ENCODE assay signal across 28 mouse cellular contexts in the genomic region with DNA sequence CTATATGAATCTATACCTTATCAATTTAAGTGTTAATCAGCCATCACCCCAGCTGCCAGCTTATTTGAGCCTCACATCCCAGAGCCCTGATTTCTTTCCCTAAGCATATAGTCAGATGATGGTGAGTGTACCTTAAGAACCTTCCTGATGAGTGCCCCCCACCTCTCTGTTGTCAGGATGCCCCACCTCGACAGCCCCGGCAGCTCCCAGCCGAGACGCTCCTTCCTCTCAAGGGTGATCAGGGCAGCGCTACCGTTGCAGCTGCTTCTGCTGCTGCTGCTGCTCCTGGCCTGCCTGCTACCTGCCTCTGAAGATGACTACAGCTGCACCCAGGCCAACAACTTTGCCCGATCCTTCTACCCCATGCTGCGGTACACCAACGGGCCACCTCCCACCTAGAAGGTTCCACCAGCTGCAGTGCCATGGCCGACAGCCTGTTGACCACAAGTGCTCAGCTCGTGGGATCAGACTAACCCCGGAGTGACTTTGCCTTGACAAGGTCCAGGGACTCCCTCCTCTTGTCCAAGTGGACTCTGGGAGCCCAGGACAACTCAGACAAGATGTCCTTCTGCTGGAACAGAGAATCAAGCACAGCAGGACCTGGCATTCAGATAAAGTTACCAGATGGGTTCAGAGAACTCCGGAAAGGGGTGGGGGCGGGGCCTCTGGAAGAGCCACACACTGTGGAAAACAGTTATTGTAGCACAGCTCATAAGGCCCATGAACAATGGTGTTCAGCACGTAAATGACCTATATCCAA.
A peak's percentile ranks its signal among the peaks of the same experiment; 100 is the strongest.
DNase-seq lines count a peak whose midpoint lies in the region; ATAC-seq and TF ChIP-seq lines count a peak whose summit lies in the region.
"Had no signal": no experiment of that assay in that cellular context is flagged by ENCODE, and none has a peak within 500 bp of the region (broad histone marks: within the 10 kb centered on the region; RNA-seq: fewer than 3 reads in every experiment).

No protein-coding gene starts in this region.

- no peak for TF ChIP-seq CTCF in midbrain, postnatal 0 days (IDR thresholded peaks at IDR 0.05)
- no peak for TF ChIP-seq CTCF in cerebellum, adult 2 months (IDR thresholded peaks at IDR 0.05; ENCODE audit: borderline replicate concordance, insufficient read depth, low read depth, low read length)

- H3K4me3 ChIP-seq in midbrain, postnatal 0 days (ENCODE audit: low read depth, low read length): no peak overlapping the region
- no peak overlapping the region for H3K4me3 ChIP-seq in midbrain, embryonic 16.5 days (ENCODE audit: low read depth, low read length)
- H3K4me3 ChIP-seq in cerebellum, adult 2 months (replicated peaks; ENCODE audit: insufficient read depth, low read depth, low read length): no peak overlapping the region
- H3K4me3 ChIP-seq: forebrain, embryonic 12.5 days; heart, embryonic 10.5 days; hindbrain, embryonic 15.5 days; layer of hippocampus, adult 2 months; left cerebral cortex, adult 2 months; liver, embryonic 12.5 days; neural tube, embryonic 13.5 days had no signal

- no peaks in the 10 kb centered on the region for H3K27me3 ChIP-seq in midbrain, postnatal 0 days (ENCODE audit: insufficient read depth, low read length)
- H3K27me3 ChIP-seq in midbrain, embryonic 16.5 days (ENCODE audit: control insufficient read depth, insufficient read depth, low read depth, low read length): no peaks in the 10 kb centered on the region
- no peaks in the 10 kb centered on the region for H3K27me3 ChIP-seq in cerebellum, adult 2 months (ENCODE audit: control insufficient read depth, insufficient read depth, low read length)
- H3K27me3 ChIP-seq: forebrain, embryonic 12.5 days; hindbrain, embryonic 15.5 days; liver, embryonic 12.5 days; neural tube, embryonic 13.5 days had no signal

- no peak for TF ChIP-seq POLR2A in cerebellum, adult 2 months (IDR thresholded peaks at IDR 0.05; ENCODE audit: borderline replicate concordance, insufficient read depth, low read length)

- H3K9me3 ChIP-seq in midbrain, postnatal 0 days (ENCODE audit: low read length): no peaks in the 10 kb centered on the region
- no peaks in the 10 kb centered on the region for H3K9me3 ChIP-seq in midbrain, embryonic 16.5 days (replicated peaks; ENCODE audit: control insufficient read depth, low read length, poor library complexity, severe bottlenecking)
- H3K9me3 ChIP-seq: forebrain, embryonic 12.5 days; heart, embryonic 10.5 days; hindbrain, embryonic 15.5 days; liver, embryonic 12.5 days; neural tube, embryonic 13.5 days had no signal

- WGBS in midbrain, postnatal 0 days: 94% methylated on average over 15 of the region's 15 CpGs
- WGBS in midbrain, embryonic 16.5 days: 92% methylated on average over 15 of the region's 15 CpGs
- WGBS in cerebellum, adult 2 months: 24% methylated on average over 15 of the region's 15 CpGs

- no peak overlapping the region for H3K9ac ChIP-seq in midbrain, postnatal 0 days (replicated peaks; ENCODE audit: low read length, poor library complexity, severe bottlenecking)
- no peak overlapping the region for H3K9ac ChIP-seq in midbrain, embryonic 16.5 days (ENCODE audit: low read depth, low read length)
- H3K9ac ChIP-seq: forebrain, embryonic 12.5 days; hindbrain, embryonic 15.5 days; liver, embryonic 12.5 days; liver, postnatal 0 days; neural tube, embryonic 13.5 days had no signal

- intact Hi-C loops in gastrocnemius, postnatal 14 days (cut with DNase I; ENCODE audit: low total_unique reads): no loop called here

- no peaks in the 10 kb centered on the region for H3K4me1 ChIP-seq in midbrain, postnatal 0 days (ENCODE audit: insufficient read depth, low read length)
- H3K4me1 ChIP-seq in midbrain, embryonic 16.5 days (ENCODE audit: control insufficient read depth, insufficient read depth, low read length): no peaks in the 10 kb centered on the region
- peaks cover 18% of the 10 kb centered on the region for H3K4me1 ChIP-seq in cerebellum, adult 2 months (ENCODE audit: control insufficient read depth, insufficient read depth, low read length)
- H3K4me1 ChIP-seq: forebrain, embryonic 12.5 days; heart, embryonic 10.5 days; hindbrain, embryonic 15.5 days; liver, embryonic 12.5 days; neural tube, embryonic 13.5 days had no signal

- H3K36me3 ChIP-seq in midbrain, postnatal 0 days (ENCODE audit: insufficient read depth, low read length): peaks cover 41% of the 10 kb centered on the region
- H3K36me3 ChIP-seq in midbrain, embryonic 16.5 days (ENCODE audit: control insufficient read depth, insufficient read depth, low read length): peaks cover 51% of the 10 kb centered on the region
- H3K36me3 ChIP-seq: liver, embryonic 12.5 days had no signal

- ATAC-seq in midbrain, postnatal 0 days (ENCODE audit: low FRiP score): no peak
- no peak for ATAC-seq in midbrain, embryonic 16.5 days
- ATAC-seq: CD4-positive, CD25-positive, alpha-beta regulatory T cell, adult 4 months; liver, embryonic 12.5 days; liver, postnatal 0 days had no signal

- no peak overlapping the region for H3K27ac ChIP-seq in midbrain, postnatal 0 days (ENCODE audit: low read depth, low read length)
- no peak overlapping the region for H3K27ac ChIP-seq in midbrain, embryonic 16.5 days (ENCODE audit: low read length)
- peak overlapping the region; percentile 36 for H3K27ac ChIP-seq in cerebellum, adult 2 months (ENCODE audit: insufficient read depth, low read length)
- H3K27ac ChIP-seq: forebrain, embryonic 12.5 days; heart, embryonic 10.5 days; hindbrain, embryonic 15.5 days; layer of hippocampus, adult 2 months; left cerebral cortex, adult 2 months; liver, embryonic 12.5 days; neural tube, embryonic 13.5 days had no signal

- peak; percentile 57 for DNase-seq in midbrain, postnatal 0 days (ENCODE audit: low spot score)
- DNase-seq in cerebellum, adult 2 months: peak; percentile 81 to 89
- DNase-seq in cerebellum, postnatal 14 days: peak; percentile 92
- no peak for DNase-seq in adipocyte (ENCODE audit: low spot score)
- DNase-seq in embryo, embryonic 10 days (ENCODE audit: low spot score): no peak
- DNase-seq in gastrocnemius, postnatal 14 days: no peak
- DNase-seq: adrenal gland, adult 2 months; adrenal gland, postnatal 36 days; embryo, embryonic 11 days; gastrocnemius, postnatal 25 days; heart, adult 11 months; heart, postnatal 4 days; kidney, adult 2 months; kidney, postnatal 36 days; liver, postnatal 0 days; lung, postnatal 36 days; right cerebral cortex, postnatal 14 days; thymus, postnatal 4 days had no signal

- H3K4me2 ChIP-seq in midbrain, postnatal 0 days (ENCODE audit: low read depth, low read length, poor library complexity, severe bottlenecking): no peak overlapping the region
- no peak overlapping the region for H3K4me2 ChIP-seq in midbrain, embryonic 16.5 days (ENCODE audit: low read length)
- H3K4me2 ChIP-seq: forebrain, embryonic 12.5 days; hindbrain, embryonic 15.5 days; liver, embryonic 12.5 days; midbrain, embryonic 11.5 days; neural tube, embryonic 13.5 days had no signal

Comparison
In these comparisons a context has a peak if more than half of its experiments do, and no peak if none do; other contexts are left out.
1. DNase-seq: peak in midbrain, postnatal 0 days (single experiment), cerebellum, adult 2 months (2 of 2) and cerebellum, postnatal 14 days (2 of 2); none in adipocyte (single experiment), embryo, embryonic 10 days (single experiment) and gastrocnemius, postnatal 14 days (single experiment).